Mouse (Mus musculus): Measurements from ENCODE around the gene Aacs.

Gene Aacs

DNA sequence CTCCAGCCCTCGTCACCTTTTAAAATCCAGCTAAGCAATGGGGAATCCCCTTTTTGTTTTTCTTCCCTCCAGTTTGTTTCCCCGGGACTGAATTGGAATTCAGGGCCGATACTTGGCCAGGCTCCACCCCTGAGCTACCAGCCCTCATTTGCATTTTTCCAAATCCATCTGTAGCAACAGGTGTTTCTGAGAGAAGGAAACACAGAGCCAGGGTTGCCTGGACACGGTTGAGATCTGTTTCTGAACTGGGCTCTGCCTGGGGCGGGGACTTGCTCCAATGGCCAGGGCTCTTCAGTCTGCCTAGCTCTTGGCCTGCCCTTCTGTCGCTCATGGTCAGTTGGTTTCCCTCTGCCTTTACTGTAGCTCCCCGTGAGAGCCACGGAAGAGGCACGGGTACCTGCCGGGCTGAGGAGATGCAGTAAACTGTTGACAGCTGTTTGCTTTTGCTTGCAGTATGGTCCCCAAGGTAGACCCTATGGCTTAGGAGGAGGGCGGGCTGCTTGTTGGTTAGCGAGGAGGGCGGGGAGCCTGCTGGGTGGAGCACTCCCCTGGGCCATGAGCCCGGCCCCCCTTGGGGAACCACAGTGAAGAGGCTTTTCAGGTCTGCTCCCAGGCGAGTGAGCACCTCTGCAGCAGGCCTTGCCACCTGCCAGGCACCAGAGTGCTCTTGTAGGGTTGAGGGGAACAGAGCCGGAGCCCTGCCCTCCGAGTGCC is 16.9 kb downstream of the Aacs start:
- no peak for DNase-seq (ENCODE audit: low spot score in 2 of 2)

DNA sequence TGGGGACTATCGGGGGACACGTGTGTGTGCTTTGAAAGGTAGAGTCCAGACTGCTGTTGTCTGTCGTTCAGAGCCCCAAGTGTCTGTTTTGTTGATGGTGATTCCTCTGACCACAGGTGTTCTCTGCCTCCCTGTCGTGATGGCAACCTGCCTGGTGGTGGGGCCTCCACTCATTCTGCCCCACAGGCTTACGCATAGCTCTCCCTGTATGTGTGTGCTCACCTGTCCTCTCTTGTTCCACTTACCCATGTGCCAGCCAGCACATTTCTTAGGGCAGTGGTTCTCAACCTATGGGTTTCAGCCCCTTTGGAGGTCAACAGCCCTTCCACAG is 17.4 kb downstream of the Aacs start:
- DNase-seq (ENCODE audit: low spot score in 2 of 2): no peak

DNA sequence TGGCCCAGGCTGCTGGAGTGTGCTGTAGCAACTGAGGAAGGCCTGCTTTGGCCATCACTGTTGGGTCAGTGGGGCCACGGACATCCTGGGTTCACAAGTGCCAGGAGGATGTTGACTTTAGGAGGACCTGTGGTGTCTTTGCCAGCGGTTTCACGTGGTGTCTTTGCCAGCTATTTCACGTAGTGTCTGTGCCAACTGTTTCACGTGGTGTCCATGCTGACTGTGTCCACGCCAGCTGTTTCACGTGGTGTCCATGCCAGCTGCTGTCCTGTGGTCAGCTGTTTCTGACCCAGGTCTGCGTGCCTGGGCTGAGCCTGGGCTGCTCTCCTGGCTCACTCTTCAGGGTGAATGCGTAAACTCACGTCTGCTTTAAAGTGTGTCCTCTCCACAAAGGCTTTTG is 20.0 kb downstream of the Aacs start:
- DNase-seq (ENCODE audit: low spot score in 2 of 2): no peak

DNA sequence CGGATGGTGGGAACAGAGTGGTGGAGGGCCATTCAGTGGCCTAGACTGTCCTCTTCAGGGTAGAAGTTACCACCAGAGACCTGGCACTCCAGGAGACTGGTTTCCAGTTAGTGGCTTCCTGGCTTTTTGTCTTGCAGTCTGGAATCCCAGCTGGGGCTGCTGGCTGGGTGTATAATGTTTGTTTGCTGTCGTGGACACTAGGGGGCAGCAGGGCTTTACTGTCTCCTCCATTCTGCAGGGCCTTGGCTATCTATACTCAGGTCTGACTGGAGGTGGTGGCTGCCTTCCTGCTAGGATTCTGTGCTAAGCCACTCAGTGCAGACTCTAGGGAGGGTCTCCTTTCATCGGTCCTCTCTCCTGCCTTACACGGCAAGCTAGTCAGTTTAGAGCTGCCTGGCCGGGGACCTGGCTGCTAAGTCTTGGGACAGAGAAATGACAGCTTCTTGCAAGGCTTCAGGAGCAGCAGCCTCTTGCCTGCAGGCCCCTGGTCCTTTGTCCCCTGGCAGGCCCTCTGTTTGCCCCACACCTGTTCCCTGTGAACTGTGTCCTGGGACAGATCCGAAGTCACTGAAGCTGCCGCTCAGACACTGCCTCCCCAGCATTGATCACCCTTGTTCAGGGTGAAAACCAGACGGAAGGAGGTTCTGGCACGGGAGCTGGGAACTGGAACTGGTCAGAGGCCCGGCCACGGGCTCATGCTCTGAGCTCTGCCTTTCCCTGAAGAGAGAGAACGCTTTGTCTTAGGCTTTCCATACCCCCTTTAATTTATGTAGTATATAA is 22.4 kb downstream of the Aacs start:
- DNase-seq (ENCODE audit: low spot score in 2 of 2): no peak

DNA sequence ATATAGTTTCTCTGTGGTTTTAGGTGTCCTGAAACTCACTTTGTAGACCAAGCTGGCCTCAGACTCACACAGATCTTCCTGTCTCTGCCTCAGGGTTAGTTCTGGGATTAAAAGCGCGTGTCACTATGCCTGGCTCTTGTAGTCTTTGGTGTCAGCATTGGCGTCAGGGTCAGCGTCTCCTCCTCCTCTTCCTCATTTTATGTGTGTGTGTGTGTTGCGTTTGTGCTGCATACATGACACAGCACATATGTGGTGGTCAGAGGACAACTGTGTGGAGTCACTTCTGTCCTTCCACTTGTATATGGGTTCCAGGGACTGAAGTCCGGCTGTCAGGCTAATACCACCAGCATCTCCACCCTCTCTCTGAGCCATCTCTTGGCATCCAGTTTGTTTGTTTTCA is 25.9 kb downstream of the Aacs start:
- DNase-seq (ENCODE audit: low spot score in 2 of 2): no peak

DNA sequence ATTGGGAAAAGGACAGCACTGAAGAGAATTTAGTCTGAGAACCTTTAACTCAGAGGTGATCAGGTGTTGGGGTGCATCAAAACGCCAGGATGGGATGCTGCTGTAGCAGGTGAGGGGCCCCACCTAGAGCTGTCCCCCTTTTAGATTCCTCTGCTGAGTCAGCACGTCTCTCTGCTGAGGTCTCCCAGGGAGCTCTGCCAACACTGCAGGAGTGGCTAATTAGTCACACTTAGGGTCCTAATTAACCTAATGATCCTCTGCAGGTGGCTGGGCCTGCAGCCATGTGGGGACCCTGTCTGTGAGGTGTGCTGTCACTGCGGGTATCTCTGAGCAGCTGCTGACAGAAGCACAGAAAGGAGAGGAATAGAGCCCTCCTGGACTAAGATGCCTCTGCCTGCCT is 26.6 kb downstream of the Aacs start:
- no peak for DNase-seq (ENCODE audit: low spot score in 2 of 2)

DNA sequence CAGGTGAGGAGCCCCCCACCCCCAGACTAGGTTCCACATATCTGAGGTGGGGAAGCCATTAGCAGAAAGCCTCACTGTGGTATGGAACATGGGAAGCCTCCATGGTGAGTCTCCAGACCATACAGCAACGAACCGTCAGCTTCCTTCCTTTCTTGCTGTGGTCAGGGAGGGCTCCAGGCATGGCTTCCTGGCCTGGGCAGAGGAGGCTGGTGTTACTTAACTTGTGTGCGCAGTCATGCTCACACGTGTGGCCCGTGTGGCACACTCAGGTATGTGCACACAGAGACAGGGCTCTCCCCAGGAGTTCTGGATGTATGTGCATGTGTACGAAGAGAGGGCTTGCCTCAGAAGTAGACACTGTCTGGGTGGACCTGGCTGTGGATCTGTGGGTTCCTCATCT is 28.0 kb downstream of the Aacs start:
- no peak for DNase-seq (ENCODE audit: low spot score in 2 of 2)

DNA sequence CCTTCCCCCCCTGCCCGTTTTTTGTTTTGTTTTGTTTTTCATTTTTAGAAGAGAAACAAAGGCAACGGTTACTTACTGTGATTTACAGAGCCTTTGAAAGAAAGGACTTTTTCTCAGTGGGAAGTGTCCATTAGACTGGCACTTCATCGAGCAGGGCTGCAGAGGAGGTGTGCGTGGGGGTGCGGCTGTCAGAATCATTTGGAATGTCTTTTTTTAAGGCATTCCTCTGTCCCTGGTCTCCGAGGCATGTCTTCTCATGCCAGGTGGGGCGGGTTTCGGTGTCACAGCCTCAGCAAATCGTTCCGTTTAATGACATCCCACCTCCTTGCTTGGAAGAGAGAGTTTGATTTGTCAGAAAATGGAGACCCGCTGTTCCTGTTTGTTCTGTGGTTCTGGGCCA is 29.1 kb downstream of the Aacs start:
- DNase-seq (ENCODE audit: low spot score in 2 of 2): no peak

DNA sequence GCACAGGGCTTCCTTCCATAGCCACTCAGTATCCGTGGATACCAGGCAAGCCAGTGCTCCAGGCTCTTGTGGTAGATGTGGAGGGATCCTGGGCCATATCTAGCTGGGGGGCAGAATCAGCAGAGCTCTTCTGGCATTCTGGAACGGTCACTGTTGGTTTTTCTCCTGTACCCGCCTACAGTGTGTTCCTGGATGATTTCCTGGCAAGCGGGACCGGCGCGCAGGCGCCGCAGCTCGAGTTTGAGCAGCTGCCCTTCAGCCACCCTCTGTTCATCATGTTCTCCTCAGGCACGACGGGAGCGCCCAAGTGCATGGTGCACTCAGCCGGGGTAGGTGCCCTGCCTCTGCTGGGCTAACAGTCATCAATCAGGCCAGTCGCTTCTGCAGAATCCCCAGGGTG is 30.4 kb downstream of the Aacs start:
- no peak for DNase-seq (ENCODE audit: low spot score in 2 of 2)

DNA sequence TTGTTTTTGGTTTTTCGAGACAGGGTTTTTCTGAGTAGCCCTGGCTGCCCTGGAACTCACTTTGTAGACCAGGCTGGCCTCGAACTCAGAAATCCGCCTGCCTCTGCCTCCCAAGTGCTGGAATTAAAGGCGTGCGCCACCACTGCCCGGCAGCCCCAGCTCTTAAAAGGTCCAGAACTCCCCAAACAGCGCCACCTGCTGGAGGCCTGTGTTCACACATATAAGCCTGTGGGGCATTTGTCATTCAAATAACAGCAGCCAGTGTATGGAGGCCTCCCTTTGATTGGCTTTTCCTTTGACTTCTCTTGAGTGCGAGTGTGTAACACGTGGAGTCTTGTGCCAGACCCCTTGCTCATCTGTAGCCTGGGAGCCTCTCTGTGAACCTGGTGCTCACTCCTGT is 32.0 kb downstream of the Aacs start:
- no peak for DNase-seq (ENCODE audit: low spot score in 2 of 2)

DNA sequence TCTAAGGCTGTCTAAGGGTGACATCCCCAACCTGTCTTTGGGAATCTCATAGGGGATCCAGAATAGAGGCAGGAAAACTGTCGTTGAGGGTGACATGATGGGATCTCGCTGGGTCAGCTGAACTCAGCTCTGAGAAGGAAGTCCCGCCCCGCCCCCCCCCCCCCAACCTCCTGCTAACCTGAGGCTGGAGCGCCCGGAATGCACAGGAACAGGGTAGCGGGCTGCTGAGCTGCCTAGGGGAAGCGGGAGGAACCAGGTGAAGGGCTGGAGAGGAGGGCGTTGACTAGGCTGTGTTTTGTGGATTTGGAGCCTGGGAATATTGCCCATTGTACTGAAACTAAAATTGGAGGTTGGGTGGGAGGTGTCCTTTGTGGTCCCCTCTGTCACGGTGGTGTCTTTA is 32.4 kb downstream of the Aacs start:
- no peak for DNase-seq (ENCODE audit: low spot score in 2 of 2)

DNA sequence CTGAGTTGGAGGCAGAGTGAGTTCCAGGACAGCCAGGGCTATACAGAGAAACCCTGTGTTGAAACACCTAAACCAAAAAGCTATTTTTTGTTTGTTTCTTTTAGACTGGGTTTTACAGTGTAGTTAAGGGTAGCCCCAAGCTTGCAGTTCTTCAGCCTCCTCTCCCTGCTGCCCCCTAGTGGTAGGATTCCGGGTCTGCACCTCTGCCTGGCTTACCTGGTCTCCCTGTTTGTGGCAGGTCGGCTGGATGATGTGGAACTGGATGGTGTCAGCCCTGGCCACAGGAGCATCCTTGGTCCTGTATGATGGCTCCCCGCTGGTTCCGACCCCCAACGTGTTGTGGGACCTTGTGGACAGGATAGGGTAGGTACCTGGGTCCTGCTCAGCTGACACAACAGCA is 33.9 kb downstream of the Aacs start:
- DNase-seq (ENCODE audit: low spot score in 2 of 2): no peak

DNA sequence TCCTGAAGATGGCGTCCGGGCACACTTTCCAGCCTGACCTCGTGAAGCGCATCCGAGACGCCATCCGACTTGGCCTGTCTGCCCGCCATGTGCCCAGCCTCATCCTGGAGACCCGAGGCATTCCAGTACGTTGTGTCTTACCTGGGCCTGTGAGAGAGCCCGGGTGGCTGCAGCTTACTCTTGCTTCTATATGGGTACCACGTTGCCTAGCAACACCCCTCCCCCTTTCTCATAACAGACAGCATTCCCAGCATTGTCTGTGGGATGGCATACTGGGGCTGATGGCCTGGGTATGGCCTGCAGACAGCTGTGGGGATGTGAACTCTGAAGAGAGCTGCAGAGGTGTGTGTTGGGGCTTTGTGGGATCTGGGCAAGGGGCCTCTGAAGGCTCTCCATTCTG is 39.4 kb downstream of the Aacs start:
- DNase-seq (ENCODE audit: low spot score in 2 of 2): no peak

DNA sequence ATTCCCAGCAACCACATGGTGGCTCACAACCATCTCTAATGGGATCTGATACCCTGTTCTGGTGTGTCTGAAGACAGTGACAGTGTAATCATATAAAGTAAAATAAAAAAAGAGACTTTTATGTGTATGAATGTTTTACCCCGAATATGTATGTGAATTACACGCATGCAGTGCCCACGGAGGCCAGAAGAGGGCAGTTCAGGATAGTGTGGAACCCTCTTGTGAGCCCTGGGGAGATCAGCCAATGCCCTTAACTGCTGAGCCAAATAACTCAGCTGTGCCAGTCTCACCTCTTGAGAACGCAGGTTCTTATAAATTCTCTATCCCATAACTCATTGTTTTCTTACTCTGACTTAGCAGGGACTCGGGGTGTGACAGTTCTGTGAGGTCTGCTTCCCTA is 43.0 kb downstream of the Aacs start:
- DNase-seq (ENCODE audit: low spot score in 2 of 2): no peak

DNA sequence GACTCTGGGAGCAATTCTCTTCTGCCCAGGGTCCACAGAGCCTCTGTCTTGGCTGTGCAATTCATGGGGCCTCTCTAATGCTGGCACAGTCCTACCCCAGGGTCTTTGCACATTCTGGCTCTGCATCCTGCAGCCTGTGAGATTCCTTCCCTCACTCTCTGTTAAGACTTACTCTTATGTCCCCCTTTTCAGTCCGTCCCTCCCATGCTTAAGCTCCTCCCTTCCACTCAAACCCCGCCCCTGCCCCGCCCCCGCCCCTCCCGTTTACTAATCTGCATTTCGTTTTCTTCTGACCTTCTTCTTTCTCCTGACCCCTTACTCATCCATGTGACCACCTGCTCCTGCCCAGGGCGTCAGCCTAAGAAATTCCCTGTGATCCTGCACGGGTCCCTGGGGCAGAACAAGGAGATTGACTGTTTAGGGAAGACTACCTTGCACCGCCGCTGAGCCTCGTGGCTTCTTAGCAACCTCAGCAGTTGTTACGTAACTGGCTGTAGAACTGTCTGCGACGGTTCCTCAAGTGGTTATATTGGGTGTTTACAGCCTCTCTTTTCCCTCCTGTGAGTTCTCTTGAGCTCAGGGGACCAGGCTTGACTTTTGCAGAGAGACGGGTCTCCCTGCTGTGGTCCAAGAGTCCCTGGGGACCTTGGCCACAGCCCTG is 45.4 kb downstream of the Aacs start:
- DNase-seq (ENCODE audit: low spot score in 2 of 2): no peak

DNA sequence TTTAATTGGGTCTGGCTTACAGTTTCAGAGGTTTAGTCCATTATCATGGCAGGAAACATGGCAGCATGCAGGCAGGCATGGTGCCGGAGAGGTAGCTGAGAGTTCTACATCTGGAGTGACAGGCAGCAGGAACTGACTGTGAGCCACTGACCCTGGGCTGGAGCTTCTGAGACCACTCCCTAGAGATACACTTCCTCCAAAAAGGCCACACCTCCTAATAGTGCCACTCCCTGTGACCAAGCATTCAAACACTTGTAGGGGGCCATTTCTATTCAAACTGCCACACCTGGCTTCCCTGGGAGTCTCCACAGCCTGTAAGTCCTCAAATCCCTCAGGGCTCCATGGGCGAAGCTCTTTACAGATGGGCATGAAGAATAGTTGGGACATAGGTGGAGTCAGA is 47.7 kb downstream of the Aacs start:
- no peak for DNase-seq (ENCODE audit: low spot score in 2 of 2)

DNA sequence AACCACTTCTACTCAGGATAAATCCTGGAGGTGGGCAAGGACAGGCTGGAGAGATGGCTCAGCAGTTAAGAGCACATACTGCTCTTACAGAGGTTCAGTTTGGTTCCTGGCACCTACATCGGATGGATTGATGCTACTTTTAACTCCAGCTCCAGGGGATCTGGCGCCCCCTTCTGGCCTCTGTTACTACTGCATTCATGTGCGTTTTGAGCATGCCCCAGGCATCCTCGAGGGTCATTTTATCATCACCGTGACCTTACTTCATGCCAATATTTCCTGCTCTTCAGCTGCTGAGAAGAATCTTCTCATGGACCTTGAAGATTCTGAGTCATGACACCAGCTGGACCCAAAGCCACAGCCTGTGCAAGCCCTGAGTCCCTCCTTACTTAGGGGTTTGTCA is 49.9 kb downstream of the Aacs start:
- DNase-seq (ENCODE audit: low spot score in 2 of 2): no peak

DNA sequence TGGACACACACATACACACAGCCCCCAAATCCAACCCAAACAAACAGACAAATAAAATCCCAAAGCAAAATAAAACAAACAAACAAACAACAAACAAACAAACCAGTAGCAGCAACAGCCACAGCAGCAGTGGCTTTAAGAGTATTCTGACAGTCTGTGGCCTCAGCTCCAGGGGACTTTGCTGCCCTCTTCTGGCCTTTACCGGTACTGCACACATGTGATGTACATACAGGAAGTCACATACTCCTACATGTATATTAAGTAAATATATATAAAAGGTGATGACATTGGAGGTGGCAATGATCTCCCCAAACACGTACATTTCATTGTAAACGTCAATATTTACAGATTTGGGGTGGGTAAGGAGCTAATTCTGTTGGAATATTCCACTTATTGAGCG is 50.9 kb downstream of the Aacs start:
- no peak for DNase-seq (ENCODE audit: low spot score in 2 of 2)

DNA sequence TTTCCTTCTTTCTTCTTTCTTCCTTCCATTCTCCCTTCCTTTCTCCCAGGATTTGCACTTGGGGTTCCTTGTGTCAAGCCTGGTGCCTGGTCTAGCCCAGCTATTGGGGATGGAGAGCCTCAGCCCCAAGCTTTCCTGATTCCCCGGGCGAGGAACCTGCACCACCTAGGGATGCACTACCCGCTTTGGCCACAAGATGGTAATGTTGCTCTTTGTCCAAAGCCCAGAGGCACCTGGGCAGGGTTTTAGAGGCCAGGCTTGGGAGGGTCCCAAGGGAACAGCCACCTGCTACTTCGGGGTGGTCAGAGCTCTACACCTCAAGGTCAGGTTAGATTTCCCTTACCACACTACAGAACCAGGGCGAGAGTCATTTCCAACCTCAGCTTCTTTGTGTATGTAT is 53.5 kb downstream of the Aacs start:
- DNase-seq (ENCODE audit: low spot score in 2 of 2): peak in 1 of 2 experiments; percentile 77

DNA sequence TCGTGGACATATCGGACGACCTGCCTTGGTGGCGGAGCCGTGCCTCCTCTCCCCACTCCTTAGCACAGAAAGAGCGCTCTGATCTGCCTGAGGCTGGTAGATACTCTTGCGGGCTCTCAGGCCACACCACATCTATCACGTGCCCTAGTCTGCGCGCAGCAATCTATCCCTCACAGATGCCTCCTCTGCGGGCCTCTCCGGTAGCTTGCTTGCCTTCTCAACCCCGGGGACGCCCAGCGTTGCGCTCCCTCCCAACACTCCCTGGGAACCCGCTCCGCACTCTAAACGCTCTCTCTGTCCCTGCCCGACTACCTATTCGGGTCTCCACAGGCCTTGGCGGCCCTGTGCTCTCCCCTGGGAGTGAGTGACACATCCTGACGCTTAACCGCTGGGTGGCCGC is 56.0 kb downstream of the Aacs start, which contains the start of gene Tmem132b:
Tmem132b (plus strand) TSS at position 141 of the 400 bp plus-strand sequence.
- no peak for DNase-seq (ENCODE audit: low spot score in 2 of 2)

DNA sequence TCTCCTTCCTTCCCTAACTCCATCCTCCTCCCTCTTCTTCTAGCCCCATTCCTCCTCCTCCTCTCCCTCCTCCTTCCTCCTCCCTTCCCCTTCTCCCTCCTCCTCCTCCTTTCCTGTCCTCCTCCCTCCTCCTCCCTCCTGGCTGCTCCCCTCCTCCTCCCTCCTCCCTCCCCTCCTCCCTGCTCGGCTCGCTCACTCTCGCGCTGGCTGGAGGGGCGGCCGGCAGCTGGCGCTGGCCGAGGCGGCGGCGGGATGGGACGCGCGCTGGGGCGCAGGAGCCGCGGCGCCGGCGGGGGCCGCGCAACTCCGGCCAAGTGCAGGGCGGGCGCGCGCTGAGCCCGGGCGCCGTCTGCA is 56.6 kb downstream of the Aacs start:
- no peak for DNase-seq (ENCODE audit: low spot score in 2 of 2)

DNA sequence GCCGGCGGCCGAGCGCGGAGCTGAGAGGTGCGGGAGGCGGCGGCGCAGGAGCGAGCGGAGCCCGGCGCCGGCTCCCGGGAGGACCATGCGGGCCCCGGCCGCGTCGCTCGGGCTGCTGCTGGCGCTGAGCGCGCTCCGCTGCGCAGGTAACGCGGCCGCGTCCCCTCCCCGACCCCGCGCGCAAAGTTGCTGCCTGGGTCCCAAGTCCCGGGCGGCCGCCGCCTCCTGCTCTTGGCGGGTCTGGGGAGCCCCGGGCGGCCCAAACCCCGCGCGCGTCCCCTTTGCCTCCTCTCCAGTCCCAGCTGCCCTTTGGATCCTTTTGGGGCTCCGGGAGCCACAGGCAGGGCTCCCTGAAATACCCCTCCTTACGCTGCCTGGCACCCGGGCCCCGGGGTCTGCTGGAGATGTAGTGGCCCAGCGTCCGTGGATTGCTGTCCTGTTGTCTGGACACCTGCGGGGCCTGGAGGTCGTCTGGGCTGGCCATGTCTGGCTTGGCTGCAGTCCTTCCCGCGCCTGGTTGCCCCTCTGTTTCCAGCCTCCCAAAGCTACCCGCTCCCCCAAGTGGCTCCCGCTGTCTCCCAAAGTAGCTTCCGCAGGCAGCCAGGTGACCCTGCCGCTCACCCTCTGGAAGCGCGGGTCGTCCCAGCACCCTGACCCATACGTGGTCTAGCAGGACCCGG is 57.1 kb downstream of the Aacs start:
- DNase-seq (ENCODE audit: low spot score in 2 of 2): no peak
